8 mouse cellular contexts compared by ENCODE assay signal in the genomic region with DNA sequence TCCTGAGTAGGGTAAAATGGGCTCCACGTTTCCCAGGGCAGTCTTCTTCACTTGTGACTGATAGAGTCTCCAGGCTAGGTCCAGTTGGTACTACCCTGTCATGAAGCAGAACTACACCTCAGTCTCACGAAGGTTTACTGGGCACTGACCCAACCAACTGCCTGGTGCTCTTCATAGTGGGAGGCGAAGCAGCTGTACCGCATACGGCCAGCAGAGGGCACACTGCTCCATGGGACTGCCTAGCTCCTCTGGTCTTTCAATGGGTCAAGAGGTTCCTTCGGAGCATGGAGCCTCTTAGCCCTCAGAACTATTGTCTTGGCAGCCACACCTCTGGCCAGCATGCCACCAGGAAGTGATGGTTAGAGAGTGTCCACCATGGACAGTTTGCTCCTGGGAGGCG. TPM values are rescaled to one million over a fixed set of nuclear protein-coding genes. Genes with fewer than 3 reads are reported as not detected.
DNase-seq lines count a peak whose midpoint lies in the region; ATAC-seq lines count a peak whose summit lies in the region.

No protein-coding gene starts in this region.

- no peak overlapping the region for H3K9ac ChIP-seq in forebrain, embryonic 13.5 days

- no peaks in the 10 kb centered on the region for H3K36me3 ChIP-seq in forebrain, embryonic 13.5 days (ENCODE audit: poor library complexity, severe bottlenecking)
- H3K36me3 ChIP-seq in hindbrain, embryonic 10.5 days = no peaks in the 10 kb centered on the region

- no peak overlapping the region for H3K4me2 ChIP-seq in forebrain, embryonic 13.5 days

- no peak overlapping the region for H3K4me3 ChIP-seq in forebrain, embryonic 13.5 days
- no peak overlapping the region for H3K4me3 ChIP-seq in hindbrain, embryonic 10.5 days

- 0 out of 2 replicates have a peak, but pooled peaks cover 13% of the 10 kb centered on the region for H3K4me1 ChIP-seq in forebrain, embryonic 13.5 days
- peaks cover 22% of the 10 kb centered on the region for H3K4me1 ChIP-seq in hindbrain, embryonic 10.5 days (replicated peaks)

- WGBS in forebrain, embryonic 13.5 days = 10% methylated on average over 7 of the region's 7 CpGs
- WGBS in hindbrain, embryonic 10.5 days = 10% methylated on average over 7 of the region's 7 CpGs

- no peaks in the 10 kb centered on the region for H3K9me3 ChIP-seq in forebrain, embryonic 13.5 days (replicated peaks)
- no peaks in the 10 kb centered on the region for H3K9me3 ChIP-seq in hindbrain, embryonic 10.5 days

- H3K27me3 ChIP-seq in forebrain, embryonic 13.5 days = peaks cover 3% of the 10 kb centered on the region; the same call in 1 of the 2 replicates
- H3K27me3 ChIP-seq in hindbrain, embryonic 10.5 days (ENCODE audit: insufficient read depth, poor library complexity, severe bottlenecking) = peaks cover 27% of the 10 kb centered on the region

- peak; percentile 38; the same call in 1 of the 2 replicates for ATAC-seq in cerebellum, adult (ENCODE audit: insufficient number of reproducible peaks, low FRiP score, low TSS enrichment)
- ATAC-seq in forebrain, embryonic 13.5 days = peak; percentile 71; the same call in 1 of the 2 replicates

- H3K27ac ChIP-seq in forebrain, embryonic 13.5 days = no peak overlapping the region
- H3K27ac ChIP-seq in hindbrain, embryonic 10.5 days = no peak overlapping the region

- peak; percentile 44 for DNase-seq in MEL-GATA-1-ER (ENCODE audit: extremely low read depth, low read depth)
- DNase-seq in hindbrain, embryonic 10.5 days (ENCODE audit: low spot score) = peak; percentile 89
- DNase-seq in layer of hippocampus, postnatal 14 days (ENCODE audit: low spot score in 2 of 2) = peak; percentile 78 to 84
- DNase-seq in lung, postnatal 4 days = peak; percentile 83 to 89
- peak; percentile 72 for DNase-seq in retina, postnatal 7 days (ENCODE audit: low read depth, low spot score)
- peak; percentile 80 for DNase-seq in urinary bladder, adult 2 months (ENCODE audit: low spot score)

RNA-seq across cellular contexts. Expression of gene Aspg, which starts 7.2 kb away (rescaled TPM):
- 0.08 and 0.15 TPM in 2 replicates for polyA plus RNA-seq in forebrain, embryonic 13.5 days (2015; fragmentation: Nextera tagmentation; extraction: Ambion mirVana)
- polyA plus RNA-seq in hindbrain, embryonic 10.5 days (2016; fragmentation: Nextera tagmentation; extraction: Ambion mirVana) = 1.4 and 2.1 TPM in 2 replicates
- 1 to 10 TPM; 4.2 to 4.7 TPM for total RNA-seq in layer of hippocampus, postnatal 14 days (2021)
- polyA plus RNA-seq in urinary bladder, adult 2 months (2012; rRNA removed) = 0.74 and 1.2 TPM in 2 replicates

RNA-seq across cellular contexts. Expression of gene Kif26a, which starts 32.3 kb away (rescaled TPM):
- 10.9 and 14.4 TPM in 2 replicates for polyA plus RNA-seq in forebrain, embryonic 13.5 days (2015; fragmentation: Nextera tagmentation; extraction: Ambion mirVana)
- polyA plus RNA-seq in hindbrain, embryonic 10.5 days (2016; fragmentation: Nextera tagmentation; extraction: Ambion mirVana) = 2.7 and 3.1 TPM in 2 replicates
- 1 to 10 TPM; 7.0 to 8.9 TPM for total RNA-seq in layer of hippocampus, postnatal 14 days (2021)
- polyA plus RNA-seq in urinary bladder, adult 2 months (2012; rRNA removed) = 8.3 and 9.0 TPM in 2 replicates
